Mouse (Mus musculus) megakaryocyte, adult 5-6 weeks (primary cell): Measurements from ENCODE around the gene Mnd1. TPM values are rescaled to one million over a fixed set of nuclear protein-coding genes. Genes with fewer than 3 reads are reported as not detected.

Experiments
- ATAC-seq: 2 replicates; pipeline ENCODE4 v1.8.0; 2016; ENCODE audit warnings: mild to moderate bottlenecking, inconsistent platforms; ENCODE audit not compliant: poor library complexity, severe bottlenecking
- total RNA-seq, 2 experiments: library from RNA; stranded (forward) in 1 of 2; stranded (reverse) in 1 of 2; fragments of 153-499, 151-499 nt in 1 of 2; fragments of 221-1000, 200-1000 nt in 1 of 2; gene quantifications; 2 replicates each; pipeline versions ENCODE4 v1.2.3 to v1.2.4; 2015 to 2017

Mnd1 gene
- total RNA-seq (2015) (5.8 and 7.1 TPM in 2 replicates), total RNA-seq (2017) (7.4 and 7.6 TPM in 2 replicates)

GRCm38 (mm10) chr3:84155558-84156006 lies at the start of gene Mnd1:
TSS of gene Mnd1 (minus strand) at chr3:84155786.
- ATAC-seq: peak; percentile 100

DNA sequence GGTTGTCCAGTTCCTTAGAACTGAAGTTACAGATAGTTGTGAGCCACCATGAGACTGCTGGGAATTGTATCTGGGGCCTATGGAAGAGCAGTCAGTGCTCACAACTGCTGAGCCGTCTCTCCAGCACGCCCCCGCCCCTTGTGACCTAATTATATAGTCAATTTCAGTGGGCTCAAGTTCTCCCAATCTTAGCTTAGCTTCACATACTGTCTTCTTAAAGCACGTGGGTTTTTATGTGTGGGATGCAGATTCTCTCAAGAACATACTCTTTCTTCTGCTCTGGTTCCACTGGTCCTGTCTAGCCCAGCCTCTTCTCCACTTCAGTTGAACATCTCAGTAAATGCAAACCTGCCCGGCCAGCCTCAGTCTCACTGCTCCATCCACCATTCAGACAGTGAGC lies 49.1 kb upstream of the Mnd1 start:
- ATAC-seq: no peak

GRCm38 (mm10) chr3:84200559-84201420 lies 45.2 kb upstream of the Mnd1 start:
- ATAC-seq: no peak

- ATAC-seq: no peak
Measured at GRCm38 (mm10) chr3:84199516-84199915, 43.9 kb upstream of the Mnd1 start.

GRCm38 (mm10) chr3:84198229-84198628 lies 42.6 kb upstream of the Mnd1 start:
- ATAC-seq: no peak

- no peak for ATAC-seq
Measured at GRCm38 (mm10) chr3:84193881-84194280, 38.3 kb upstream of the Mnd1 start.

GRCm38 (mm10) chr3:84191141-84191881 lies 35.7 kb upstream of the Mnd1 start:
- no peak for ATAC-seq

DNA sequence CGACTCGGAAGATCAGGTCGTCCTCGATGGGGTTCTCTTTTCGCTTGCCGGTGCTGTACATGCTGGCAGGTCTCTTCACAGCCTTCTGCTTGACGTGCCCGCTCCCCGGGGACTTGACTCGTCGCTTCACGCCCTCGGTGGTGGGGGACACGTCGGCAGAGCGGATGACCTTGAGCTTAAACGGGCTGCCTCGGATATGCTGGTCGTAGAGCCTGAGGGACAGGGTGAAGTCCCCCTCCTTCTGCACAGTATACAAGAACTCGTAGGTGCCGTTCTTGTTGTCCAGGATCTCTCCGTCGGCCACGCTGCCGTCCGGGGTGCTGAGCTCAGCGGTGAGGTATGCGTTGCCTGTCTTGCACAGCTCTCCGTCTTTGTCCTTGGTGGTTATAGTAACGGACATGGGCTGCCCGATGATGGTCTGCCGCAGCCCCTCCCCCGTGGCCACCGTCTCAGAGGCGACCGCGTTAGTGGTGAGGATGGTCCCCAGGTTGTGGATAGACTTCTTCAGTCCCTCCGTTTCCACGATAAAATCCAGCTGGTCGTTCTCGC lies 35.0 kb upstream of the Mnd1 start:
- 0 out of 2 replicates have a peak, but pooled peaks have one; percentile 40 for ATAC-seq

DNA sequence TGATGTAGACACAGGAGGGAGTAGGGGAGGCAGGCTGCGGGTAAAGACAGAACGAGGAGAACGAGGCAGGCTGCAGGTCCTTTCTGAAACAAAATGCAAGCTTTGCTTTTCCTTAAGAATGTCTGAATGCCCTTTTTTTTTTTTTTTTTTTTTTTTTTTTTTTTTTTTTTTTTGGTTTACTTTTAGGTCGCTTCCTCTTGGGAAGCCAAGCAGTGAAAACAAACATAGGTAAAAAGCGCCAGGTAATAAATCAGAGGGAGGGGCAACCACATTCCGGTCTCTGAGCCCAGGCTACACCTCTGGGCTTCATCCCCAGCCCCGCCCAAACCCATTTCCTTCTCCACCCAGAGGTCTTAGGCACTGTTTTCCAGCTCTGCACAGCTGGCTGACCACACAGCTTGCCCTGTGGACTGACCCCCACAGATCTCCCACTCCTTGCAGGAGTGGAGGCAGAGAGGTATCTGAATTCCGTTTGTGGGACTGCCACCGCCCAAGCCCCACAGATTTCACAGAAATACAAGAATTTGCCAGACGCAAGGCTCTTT lies 34.1 kb upstream of the Mnd1 start:
- no peak for ATAC-seq

DNA sequence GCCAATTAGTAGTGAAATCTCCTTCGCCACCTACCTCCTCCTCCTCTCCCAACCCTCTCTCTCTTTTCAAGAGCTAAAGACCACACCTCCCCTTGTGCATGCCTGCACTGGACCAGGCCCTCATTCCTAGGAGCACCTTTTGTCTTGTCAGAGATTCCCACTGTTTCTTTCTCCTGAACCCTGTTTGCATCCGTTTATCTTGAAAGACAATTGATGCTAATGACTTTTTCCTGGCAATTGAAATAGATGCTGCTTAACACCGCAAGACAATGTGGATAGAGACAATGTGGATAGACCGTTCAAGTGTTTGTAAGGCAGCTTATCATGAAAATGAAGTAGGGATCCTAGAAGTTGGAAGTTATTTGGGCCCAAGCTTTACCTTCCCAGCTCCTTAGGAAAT lies 26.1 kb upstream of the Mnd1 start:
- no peak for ATAC-seq

DNA sequence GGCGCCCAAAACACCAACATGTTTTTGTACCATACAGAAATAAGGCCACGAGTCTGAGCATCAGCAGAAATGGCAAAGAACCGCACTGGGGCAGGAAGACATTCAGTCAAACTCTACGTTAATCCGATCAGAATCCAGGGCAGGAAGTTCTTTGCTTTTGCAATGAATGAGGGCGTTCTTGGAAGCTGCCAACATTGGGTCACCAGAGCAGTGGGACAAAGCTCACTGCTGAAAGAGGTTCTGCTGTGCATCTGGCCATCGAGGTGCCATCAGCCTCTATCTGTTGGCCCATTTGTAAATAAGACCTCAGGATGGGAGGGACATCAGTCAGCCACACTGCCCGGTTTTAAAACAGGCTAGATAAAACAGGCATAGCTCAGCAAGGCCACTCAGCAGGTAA lies 25.5 kb upstream of the Mnd1 start:
- no peak for ATAC-seq

DNA sequence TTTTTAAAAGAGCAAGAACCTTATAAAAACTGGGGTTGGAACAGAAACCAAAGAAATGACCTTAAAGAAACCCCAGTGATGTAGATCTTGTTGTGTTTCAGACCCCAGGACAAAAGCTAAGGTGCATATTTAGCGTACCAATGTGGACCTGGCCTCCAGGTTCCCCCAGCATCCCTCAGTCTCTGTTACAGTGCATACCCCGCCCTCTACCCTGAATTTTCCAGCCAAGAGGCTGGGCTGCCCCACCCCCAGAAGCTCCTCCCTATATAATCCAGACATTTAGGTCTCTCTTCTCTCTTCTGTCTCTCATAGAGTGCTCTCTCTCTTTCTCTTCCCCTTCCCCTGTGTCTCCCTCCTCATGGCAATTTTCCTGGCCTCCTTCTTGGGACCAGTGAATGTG lies 24.7 kb upstream of the Mnd1 start:
- ATAC-seq: no peak

DNA sequence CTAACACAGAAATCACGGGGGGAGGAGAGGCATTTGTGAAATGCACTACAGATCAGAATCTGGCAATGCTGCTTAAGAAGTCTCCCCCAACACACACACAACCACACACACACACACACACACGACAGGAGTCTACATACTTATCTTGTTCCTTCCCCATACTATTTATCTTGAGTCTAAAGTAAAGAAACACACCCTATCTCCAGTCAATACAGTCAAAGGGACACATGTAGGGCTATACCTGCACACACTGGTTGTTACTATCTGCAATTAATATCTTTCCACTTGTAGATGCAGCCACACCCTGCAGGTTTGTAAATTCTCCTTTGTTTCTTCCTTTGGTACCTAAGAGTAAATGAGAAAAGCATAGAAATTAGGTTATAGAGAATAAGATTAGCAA lies 22.2 kb upstream of the Mnd1 start:
- no peak for ATAC-seq

- ATAC-seq: peak; percentile 70
Measured at GRCm38 (mm10) chr3:84175337-84176315, 20.0 kb upstream of the Mnd1 start.

- no peak for ATAC-seq
Measured at GRCm38 (mm10) chr3:84173581-84174154, 18.1 kb upstream of the Mnd1 start, which contains the start of gene Gm6525. TSS of gene Gm6525 (plus strand) at chr3:84174104.

GRCm38 (mm10) chr3:84172406-84172805 lies 16.8 kb upstream of the Mnd1 start:
- no peak for ATAC-seq

DNA sequence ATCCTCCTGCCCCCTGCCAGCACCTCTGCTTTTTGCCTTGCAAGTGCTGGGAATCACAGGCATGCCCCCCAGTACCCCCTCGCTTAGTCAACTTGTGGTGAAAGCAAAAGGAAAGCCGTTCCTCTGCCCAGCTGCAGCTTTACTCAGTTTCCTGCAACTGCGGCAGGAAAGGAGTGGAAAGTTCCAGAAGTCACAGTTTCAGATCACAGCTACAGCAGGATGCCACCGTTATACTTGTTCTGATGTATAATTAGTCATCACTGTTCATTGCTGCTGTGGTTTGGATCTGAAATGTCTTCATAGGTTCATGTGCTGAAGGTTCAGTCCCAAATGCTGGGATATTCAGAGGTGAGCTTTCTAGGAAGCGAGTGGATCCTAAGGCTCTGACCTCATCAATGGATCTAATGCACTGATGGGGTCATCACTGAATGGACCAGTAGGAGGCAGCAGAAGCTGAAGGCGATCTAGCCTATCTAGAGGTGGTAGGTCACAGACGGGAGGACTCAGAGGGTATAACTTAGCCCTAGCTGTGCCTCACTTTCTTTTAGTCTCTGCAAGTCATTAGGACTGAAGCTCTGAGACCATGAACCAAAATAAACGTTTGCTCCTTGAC lies 13.9 kb upstream of the Mnd1 start:
- no peak for ATAC-seq

- peak; percentile 57 for ATAC-seq
Measured at GRCm38 (mm10) chr3:84168943-84169342, 13.4 kb upstream of the Mnd1 start.

GRCm38 (mm10) chr3:84166073-84166472 lies 10.5 kb upstream of the Mnd1 start:
- no peak for ATAC-seq
